Mouse (Mus musculus) MEL (cell line): ENCODE data around the gene Lrch4. TPM values are rescaled to one million over a fixed set of nuclear protein-coding genes. Genes with fewer than 3 reads are reported as not detected.

Source experiments
- DNase-seq: peaks from one replicate; pipeline ENCODE4 v3.0.0; 2011; ENCODE audit warnings: low read depth, low spot score
- H3K27ac ChIP-seq: 2 replicates; pipeline ENCODE4 v1.5.1; 2012; ENCODE audit warnings: low read depth, mild to moderate bottlenecking, control low read depth, low read length, moderate library complexity; ENCODE audit not compliant: control insufficient read depth
- H3K27me3 ChIP-seq, 2 experiments: fragments of 150-350 bp in 1 of 2; sonication (generic) in 1 of 2; 2 replicates each; pipeline ENCODE4 v1.6.1; 2012; ENCODE audit warnings: low read length in 2 of 2, mild to moderate bottlenecking in 2 of 2, improper control_type of control experiment in 1 of 2, moderate library complexity in 1 of 2; ENCODE audit not compliant: insufficient read depth in 2 of 2, control insufficient read depth in 1 of 2
- H3K36me3 ChIP-seq, 2 experiments: 2 replicates each; pipeline ENCODE4 v1.6.1; 2012 to 2014; ENCODE audit warnings: low read length in 2 of 2, improper control_type of control experiment in 1 of 2, inconsistent platforms in 1 of 2, mild to moderate bottlenecking in 1 of 2; ENCODE audit not compliant: insufficient read depth in 2 of 2, control insufficient read depth in 1 of 2
- H3K4me1 ChIP-seq, 2 experiments: fragments of 150-350 bp in 1 of 2; sonication (generic) in 1 of 2; 2 replicates each; pipeline ENCODE4 v1.6.1; 2012; ENCODE audit warnings: low read length in 2 of 2, improper control_type of control experiment in 1 of 2, mild to moderate bottlenecking in 1 of 2; ENCODE audit not compliant: insufficient read depth in 2 of 2, control insufficient read depth in 1 of 2
- H3K4me3 ChIP-seq, 2 experiments: fragments of 150-350 bp in 1 of 2; sonication (generic) in 1 of 2; 2 replicates each; pipeline ENCODE4 v1.5.1; 2012; ENCODE audit warnings: low read depth in 2 of 2, low read length in 2 of 2, mild to moderate bottlenecking in 2 of 2, moderate library complexity in 2 of 2, control low read depth in 1 of 2, improper control_type of control experiment in 1 of 2; ENCODE audit not compliant: control insufficient read depth in 1 of 2, insufficient read depth in 1 of 2
- H3K79me2 ChIP-seq: 2 replicates; pipeline ENCODE4 v1.6.1; 2012; ENCODE audit warnings: mild to moderate bottlenecking, low read length, moderate library complexity; ENCODE audit not compliant: control insufficient read depth, poor library complexity, insufficient read depth
- H3K9ac ChIP-seq: 2 replicates; pipeline ENCODE4 v1.6.1; 2012; ENCODE audit warnings: low read depth, mild to moderate bottlenecking, control low read depth, low read length, moderate library complexity; ENCODE audit not compliant: control insufficient read depth, poor library complexity, severe bottlenecking
- H3K9me3 ChIP-seq: fragments of 150-350 bp; sonication (generic); replicated peaks from 2 replicates; pipeline ENCODE4 v1.6.1; 2012; ENCODE audit warnings: mild to moderate bottlenecking, low read length, improper control_type of control experiment, moderate library complexity; ENCODE audit not compliant: insufficient read depth
- BHLHE40 ChIP-seq: IDR thresholded peaks from 2 replicates; pipeline ENCODE4 v1.6.1; 2012; ENCODE audit warnings: low read depth, mild to moderate bottlenecking, inconsistent platforms, low read length, improper control_type of control experiment, borderline replicate concordance
- CHD1 ChIP-seq: IDR thresholded peaks from 2 replicates; pipeline ENCODE4 v1.6.1; 2012; ENCODE audit warnings: low read depth, mild to moderate bottlenecking, inconsistent platforms, low read length, improper control_type of control experiment
- CTCF ChIP-seq, 3 experiments: IDR thresholded peaks in 2 of 3; conservative IDR thresholded peaks in 1 of 3; 2 replicates each; pipeline ENCODE4 v1.5.1; 2011 to 2012; ENCODE audit warnings: low read length in 3 of 3, low read depth in 2 of 3, mild to moderate bottlenecking in 2 of 3, improper control_type of control experiment in 1 of 3, inconsistent platforms in 1 of 3, mixed read lengths in 1 of 3, moderate library complexity in 1 of 3; ENCODE audit not compliant: control insufficient read depth in 1 of 3, insufficient read depth in 1 of 3, poor library complexity in 1 of 3, severe bottlenecking in 1 of 3
- ELF1 ChIP-seq: IDR thresholded peaks from 2 replicates; pipeline ENCODE4 v1.6.1; 2014; ENCODE audit warnings: low read depth, mild to moderate bottlenecking, inconsistent platforms, low read length, improper control_type of control experiment, moderate library complexity
- ETS1 ChIP-seq: IDR thresholded peaks from 2 replicates; pipeline ENCODE4 v1.6.1; 2012; ENCODE audit warnings: low read depth, mild to moderate bottlenecking, inconsistent platforms, low read length, improper control_type of control experiment, moderate library complexity
- HCFC1 ChIP-seq: IDR thresholded peaks from 2 replicates; pipeline ENCODE4 v1.6.1; 2012; ENCODE audit warnings: low read depth, mild to moderate bottlenecking, inconsistent platforms, low read length, improper control_type of control experiment, moderate library complexity
- JUND ChIP-seq: IDR thresholded peaks from 2 replicates; pipeline ENCODE4 v1.6.1; 2011; ENCODE audit warnings: low read depth, mild to moderate bottlenecking, improper control_type of control experiment, low read length
- MAX ChIP-seq: IDR thresholded peaks from 2 replicates; pipeline ENCODE4 v1.6.1; 2011; ENCODE audit warnings: low read length, improper control_type of control experiment
- MAZ ChIP-seq: IDR thresholded peaks from 2 replicates; pipeline ENCODE4 v1.6.1; 2012; ENCODE audit warnings: low read depth, mild to moderate bottlenecking, inconsistent platforms, low read length, improper control_type of control experiment
- MEF2A ChIP-seq: IDR thresholded peaks from 2 replicates; pipeline ENCODE4 v1.6.1; 2014; ENCODE audit warnings: low read depth, mild to moderate bottlenecking, inconsistent platforms, low read length, improper control_type of control experiment; ENCODE audit not compliant: poor library complexity, insufficient replicate concordance, severe bottlenecking; ENCODE audit errors: extremely low read depth
- NRF1 ChIP-seq: IDR thresholded peaks from 2 replicates; pipeline ENCODE4 v1.6.1; 2014; ENCODE audit warnings: low read depth, mild to moderate bottlenecking, inconsistent platforms, low read length, improper control_type of control experiment, moderate library complexity; ENCODE audit not compliant: poor library complexity, insufficient read depth, severe bottlenecking
- POLR2AphosphoS5 ChIP-seq: IDR thresholded peaks from 2 replicates; pipeline ENCODE4 v1.6.1; 2012; ENCODE audit warnings: low read depth, borderline replicate concordance, mild to moderate bottlenecking, inconsistent platforms, low read length, moderate library complexity, mixed read lengths
- SMC3 ChIP-seq: IDR thresholded peaks from 2 replicates; pipeline ENCODE4 v1.6.1; 2011; ENCODE audit warnings: low read depth, low read length, improper control_type of control experiment
- TBP ChIP-seq: IDR thresholded peaks from 2 replicates; pipeline ENCODE4 v1.8.0; 2011; ENCODE audit warnings: low read depth, low read length, improper control_type of control experiment
- USF2 ChIP-seq, 2 experiments: IDR thresholded peaks; 2 replicates each; pipeline ENCODE4 v1.6.1; 2011 to 2012; ENCODE audit warnings: improper control_type of control experiment in 2 of 2, low read length in 2 of 2, borderline replicate concordance in 1 of 2, inconsistent platforms in 1 of 2, low read depth in 1 of 2, mild to moderate bottlenecking in 1 of 2; ENCODE audit not compliant: insufficient read depth in 1 of 2
- polyA plus RNA-seq, 2 experiments: library from polyadenylated mRNA; stranded (reverse) in 1 of 2; unstranded in 1 of 2; fragments of >175 nt in 1 of 2; fragments of >200 nt in 1 of 2; gene quantifications; 2 replicates each; pipeline versions ENCODE4 v1.2.1 to v1.2.4; 2012; ENCODE audit warnings: low replicate concordance in 2 of 2, low read depth in 1 of 2; ENCODE audit not compliant: insufficient read length in 2 of 2, insufficient read depth in 1 of 2, missing spikeins in 1 of 2
- total RNA-seq: library from RNA; depleted of rRNA; stranded (reverse); fragments of 300-350 nt; gene quantifications from 2 replicates; pipeline ENCODE4 v1.2.3, GENCODE M21; 2012

The Lrch4 gene
- total and polyA plus RNA-seq, 3 experiments = 9.1 to 239 (median 47.0) TPM

DNA sequence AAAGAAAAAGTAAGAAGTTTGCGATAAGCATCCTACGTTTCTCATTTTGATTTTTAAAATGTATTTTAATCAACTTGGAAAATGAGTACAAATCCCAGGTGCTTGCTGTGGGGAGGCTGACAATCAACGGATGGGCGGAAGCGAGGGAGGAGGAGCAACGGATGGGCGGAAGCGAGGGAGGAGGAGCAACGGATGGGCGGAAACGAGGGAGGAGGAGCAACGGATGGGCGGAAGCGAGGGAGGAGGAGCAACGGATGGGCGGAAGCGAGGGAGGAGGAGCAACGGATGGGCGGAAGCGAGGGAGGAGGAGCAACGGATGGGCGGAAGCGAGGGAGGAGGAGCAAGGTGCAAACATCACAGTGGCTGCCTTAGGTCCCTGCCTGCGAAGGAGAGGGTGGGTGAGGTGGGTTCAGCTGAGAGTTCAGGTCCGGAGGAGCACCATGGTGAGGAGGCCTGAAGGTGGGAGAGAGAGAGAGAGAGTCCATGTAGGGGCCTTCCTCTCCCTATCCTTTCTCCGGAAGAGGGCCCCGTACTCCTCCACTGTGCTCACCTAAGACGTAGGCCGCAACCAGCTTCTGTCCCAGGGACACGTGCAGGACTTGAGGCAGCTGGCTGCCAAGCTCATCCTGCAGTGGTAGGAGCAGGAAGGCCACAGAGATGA is 32.2 kb upstream of the Lrch4 start:
- peaks cover 4 to 20% of the 10 kb centered on the region in 2 experiments; a peak in 3 of 4 replicates for H3K4me1 ChIP-seq
- TF ChIP-seq NRF1 (no peak), JUND (no peak), SMC3 (no peak), HCFC1 (no peak), POLR2AphosphoS5 (no peak), MAX (no peak), CHD1 (no peak), ETS1 (no peak), ELF1 (no peak), BHLHE40 (no peak)
- TF ChIP-seq, all 39 proteins: peak for 0
- DNase-seq = no peak
- peaks cover 0 to 11% of the 10 kb centered on the region in 2 experiments; a peak in 2 of 4 replicates for H3K36me3 ChIP-seq
- no peak overlapping the region for H3K4me3 ChIP-seq
- H3K9ac ChIP-seq = no peak overlapping the region
- H3K9me3 ChIP-seq = no peaks in the 10 kb centered on the region
- no peak overlapping the region for H3K27ac ChIP-seq
- no peaks in the 10 kb centered on the region for H3K27me3 ChIP-seq
- H3K79me2 ChIP-seq = peaks cover 8% of the 10 kb centered on the region; the same call in 1 of the 2 replicates

DNA sequence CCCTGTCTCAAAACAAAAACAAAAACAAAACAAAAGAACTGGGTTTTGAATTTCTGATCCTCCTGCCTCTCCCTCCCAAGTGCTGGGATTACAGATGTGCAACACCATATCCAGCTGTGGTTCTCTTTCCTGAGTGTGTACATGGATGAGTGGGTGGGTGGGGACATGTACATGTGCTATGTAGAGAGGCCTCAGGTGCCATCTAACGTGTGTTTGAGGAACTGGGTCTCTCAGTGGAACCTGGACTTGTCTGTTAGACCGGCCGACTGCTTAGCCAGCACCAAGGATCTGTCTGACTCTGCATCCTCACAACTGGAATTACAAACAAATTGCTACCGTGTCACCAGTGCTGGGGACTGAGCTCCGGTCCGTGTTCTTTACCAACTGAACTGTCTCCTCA is 31.3 kb upstream of the Lrch4 start:
- H3K9ac ChIP-seq = no peak overlapping the region
- H3K27ac ChIP-seq = peak overlapping the region; percentile 16
- DNase-seq = no peak
- peaks cover 0 to 13% of the 10 kb centered on the region in 2 experiments; a peak in 2 of 4 replicates for H3K36me3 ChIP-seq
- TF ChIP-seq CTCF (IDR thresholded peaks at IDR 0.05 in 2 of 3, conservative IDR thresholded peaks at IDR 0.05 in 1 of 3; ENCODE audit: control insufficient read depth in 1 of 3, insufficient read depth in 1 of 3, low read depth in 2 of 3, low read length in 3 of 3, poor library complexity in 1 of 3, severe bottlenecking in 1 of 3) (no peak), MAZ (no peak), MEF2A (no peak), TBP (no peak), USF2 (IDR thresholded peaks at IDR 0.05; ENCODE audit: borderline replicate concordance in 1 of 2, insufficient read depth in 1 of 2, low read depth in 1 of 2, low read length in 2 of 2) (no peak)
- H3K79me2 ChIP-seq = peaks cover 12% of the 10 kb centered on the region
- H3K27me3 ChIP-seq = no peaks in the 10 kb centered on the region
- no peaks in the 10 kb centered on the region for H3K9me3 ChIP-seq
- H3K4me3 ChIP-seq = no peak overlapping the region
- H3K4me1 ChIP-seq = peaks cover 10 to 25% of the 10 kb centered on the region in 2 experiments
